Mouse (Mus musculus) hindbrain, embryonic 15.5 days (tissue): Measurements from ENCODE around the gene Tspyl3. TPM values are rescaled to one million over a fixed set of nuclear protein-coding genes. Genes with fewer than 3 reads are reported as not detected.

ENCODE experiments used
- ATAC-seq: fragments of 200-750 bp; cut with Nextera tagmentation; 2 replicates; pipeline ENCODE4 v1.8.0; 2017; ENCODE audit warnings: low read depth, moderate number of reproducible peaks, moderate TSS enrichment; ENCODE audit not compliant: low FRiP score
- H3K27ac ChIP-seq: fragments of 300-500 bp; sonication (generic); replicated peaks from 2 replicates; pipeline ENCODE4 v1.5.1; 2015; ENCODE audit warnings: mild to moderate bottlenecking, inconsistent platforms
- H3K27me3 ChIP-seq: fragments of 300-500 bp; sonication (generic); 2 replicates; pipeline ENCODE4 v1.6.1; 2015; ENCODE audit warnings: control low read depth, inconsistent platforms
- H3K36me3 ChIP-seq: fragments of 300-500 bp; sonication (generic); 2 replicates; pipeline ENCODE4 v1.6.1; 2015; ENCODE audit warnings: control low read depth, inconsistent platforms
- H3K4me1 ChIP-seq: fragments of 300-500 bp; sonication (generic); replicated peaks from 2 replicates; pipeline ENCODE4 v1.6.1; 2015; ENCODE audit warnings: control low read depth, inconsistent platforms
- H3K4me2 ChIP-seq: fragments of 300-500 bp; sonication (generic); 2 replicates; pipeline ENCODE4 v1.6.1; 2015; ENCODE audit warnings: moderate library complexity, mild to moderate bottlenecking, inconsistent platforms
- H3K4me3 ChIP-seq: fragments of 300-500 bp; sonication (generic); 2 replicates; pipeline ENCODE4 v1.5.1; 2015; ENCODE audit warnings: mild to moderate bottlenecking, inconsistent platforms
- H3K9ac ChIP-seq: fragments of 300-500 bp; sonication (generic); 2 replicates; pipeline ENCODE4 v1.6.1; 2015; ENCODE audit warnings: inconsistent platforms
- H3K9me3 ChIP-seq: fragments of 300-500 bp; sonication (generic); 2 replicates; pipeline ENCODE4 v1.6.1; 2016; ENCODE audit warnings: control low read depth, inconsistent platforms
- WGBS: fragments of 180-500 bp; shearing (Covaris S2); methylation state at CpG from one replicate; pipeline ENCODE4 v1.1.7; 2015; 5-methylcytosine and 5-hydroxymethylcytosine counted together
- polyA plus RNA-seq: library from polyadenylated mRNA; unstranded; fragments of >200 nt; fragmentation: Nextera tagmentation; extraction: Ambion mirVana; gene quantifications from 2 replicates; pipeline ENCODE4 v1.2.1, GENCODE M21; 2015

The Tspyl3 gene
- polyA plus RNA-seq, 1 experiment from 2014 or later, result 46.9 TPM

DNA sequence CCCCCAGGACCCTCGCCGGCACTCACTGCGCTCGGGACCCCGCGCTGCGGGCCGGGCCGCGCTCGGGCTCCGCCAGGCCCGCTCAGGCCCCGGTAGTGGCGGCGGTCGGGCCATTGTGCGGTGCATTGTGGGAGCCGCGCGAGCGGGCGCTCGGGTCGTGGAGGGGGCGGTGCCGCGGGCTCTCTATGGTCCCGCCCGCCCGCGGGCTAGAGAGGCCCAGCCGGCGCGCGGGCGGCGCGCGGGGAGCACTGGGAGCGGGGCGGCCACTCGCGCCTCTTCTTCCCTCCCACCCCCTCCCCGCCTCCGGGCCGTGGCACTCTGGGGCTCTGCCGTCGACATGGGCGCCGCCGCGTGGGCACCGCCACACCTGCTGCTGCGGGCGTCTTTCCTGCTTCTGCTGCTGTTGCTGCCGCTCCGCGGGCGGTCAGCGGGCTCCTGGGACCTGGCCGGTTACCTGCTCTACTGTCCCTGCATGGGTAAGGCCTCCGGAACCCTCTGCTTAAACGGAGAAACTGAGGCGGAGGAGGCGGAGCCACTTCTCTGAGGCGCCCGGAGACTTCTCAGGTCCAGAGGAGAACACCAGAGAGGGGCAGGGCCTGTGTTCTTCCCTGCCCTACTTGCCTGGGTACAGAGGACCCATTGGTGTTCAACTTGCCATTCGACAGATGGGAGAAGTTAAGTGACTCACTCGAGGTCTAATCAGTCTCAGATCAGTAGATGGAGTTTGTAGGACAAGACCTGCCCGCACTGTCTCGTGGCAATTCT is 16.2 kb upstream of the Tspyl3 start, which contains the start of the genes Plagl2 and Pofut1:
TSS of gene Plagl2 (minus strand) at position 177 of the 765 bp plus-strand sequence.
TSS of gene Pofut1 (plus strand) at position 284 of the 765 bp plus-strand sequence.
- Histone ChIP-seq H3K4me1 (peaks cover 42% of the 10 kb centered on the region), H3K36me3 (no peaks in the 10 kb centered on the region), H3K9me3 (no peaks in the 10 kb centered on the region), H3K4me3 (peak within 1 kb of the TSS; percentile 99), H3K27me3 (no peaks in the 10 kb centered on the region), H3K9ac (peak within 1 kb of the TSS; percentile 99), H3K27ac (peak within 1 kb of the TSS; percentile 91), H3K4me2 (peak within 1 kb of the TSS; percentile 82)
- peak; percentile 98 for ATAC-seq
- WGBS, result under 1% methylated on average over 63 of the region's 72 CpGs

DNA sequence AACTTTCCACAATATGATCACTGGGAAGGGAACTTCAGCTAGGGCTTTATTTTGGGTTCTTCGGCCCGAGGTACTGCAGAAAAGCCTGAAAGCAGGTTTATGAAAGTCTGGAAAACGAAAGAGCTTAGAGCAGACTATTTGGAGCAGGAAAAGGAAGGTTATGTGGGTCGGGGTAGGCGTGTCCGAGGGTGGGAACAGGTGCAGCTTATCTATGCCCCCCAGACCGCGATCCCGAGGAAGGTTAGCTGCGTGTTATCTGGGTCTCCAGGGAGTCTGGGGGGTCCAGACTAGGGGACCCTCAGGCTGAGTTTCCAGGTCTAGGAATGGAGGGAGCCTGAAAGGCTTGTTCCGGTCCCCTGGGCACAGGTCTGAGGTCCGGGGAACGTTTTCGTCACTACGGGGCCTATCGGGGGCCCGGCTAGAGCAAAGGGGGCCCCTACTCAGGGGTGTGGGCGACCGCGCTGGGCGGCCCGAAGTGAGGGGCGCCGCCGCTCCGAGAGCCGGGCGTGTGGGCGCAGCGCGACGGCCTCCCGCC is 15.5 kb upstream of the Tspyl3 start:
- Histone ChIP-seq H3K4me1 (peaks cover 42% of the 10 kb centered on the region), H3K9ac (peak overlapping the region; percentile 99), H3K9me3 (no peaks in the 10 kb centered on the region), H3K4me3 (peak overlapping the region; percentile 99), H3K36me3 (peaks cover 5% of the 10 kb centered on the region), H3K27me3 (no peaks in the 10 kb centered on the region), H3K27ac (peak overlapping the region; percentile 91), H3K4me2 (peak overlapping the region; percentile 82)
- 2% methylated on average over 27 of the region's 33 CpGs for WGBS
- peak; percentile 42 for ATAC-seq

DNA sequence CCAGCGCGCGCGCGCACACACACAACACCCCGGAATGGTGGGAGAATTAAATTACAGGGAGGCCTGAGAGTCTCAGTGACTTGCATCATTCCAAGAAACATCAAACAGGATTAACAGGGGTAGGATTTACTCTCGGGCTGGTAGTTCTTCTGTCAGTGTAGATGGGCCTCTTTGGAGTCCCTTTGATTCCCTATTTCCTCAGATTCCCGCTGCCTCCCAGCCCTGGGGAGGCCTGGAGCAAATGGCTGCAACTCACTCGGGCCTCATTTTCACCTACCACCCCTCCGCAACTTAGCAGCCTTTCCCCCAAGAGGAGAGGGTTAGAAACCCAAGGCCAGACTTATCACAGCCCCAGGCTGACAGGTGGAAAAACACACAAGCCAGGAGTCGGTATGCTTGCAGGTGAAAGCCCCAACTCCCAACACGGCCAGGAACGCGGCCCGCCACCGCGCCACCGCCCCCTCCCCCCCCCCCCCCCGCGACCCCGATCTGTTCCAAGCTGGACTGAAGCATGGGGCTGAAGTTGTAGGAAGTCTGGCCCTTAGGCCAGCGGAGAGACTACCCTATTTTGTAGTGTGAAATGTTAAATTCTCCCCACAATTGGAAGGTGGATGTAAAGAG is 14.7 kb upstream of the Tspyl3 start:
- ATAC-seq, result no peak
- Histone ChIP-seq H3K27me3 (no peaks in the 10 kb centered on the region), H3K9me3 (no peaks in the 10 kb centered on the region), H3K27ac (0 out of 2 replicates have a peak overlapping the region, but pooled peaks have one; percentile 38), H3K4me2 (peak overlapping the region; percentile 82), H3K4me3 (peak overlapping the region; percentile 99), H3K9ac (peak overlapping the region; percentile 99), H3K36me3 (peaks cover 13% of the 10 kb centered on the region), H3K4me1 (peaks cover 42% of the 10 kb centered on the region)
- WGBS, result 10% methylated on average over 22 of the region's 22 CpGs

DNA sequence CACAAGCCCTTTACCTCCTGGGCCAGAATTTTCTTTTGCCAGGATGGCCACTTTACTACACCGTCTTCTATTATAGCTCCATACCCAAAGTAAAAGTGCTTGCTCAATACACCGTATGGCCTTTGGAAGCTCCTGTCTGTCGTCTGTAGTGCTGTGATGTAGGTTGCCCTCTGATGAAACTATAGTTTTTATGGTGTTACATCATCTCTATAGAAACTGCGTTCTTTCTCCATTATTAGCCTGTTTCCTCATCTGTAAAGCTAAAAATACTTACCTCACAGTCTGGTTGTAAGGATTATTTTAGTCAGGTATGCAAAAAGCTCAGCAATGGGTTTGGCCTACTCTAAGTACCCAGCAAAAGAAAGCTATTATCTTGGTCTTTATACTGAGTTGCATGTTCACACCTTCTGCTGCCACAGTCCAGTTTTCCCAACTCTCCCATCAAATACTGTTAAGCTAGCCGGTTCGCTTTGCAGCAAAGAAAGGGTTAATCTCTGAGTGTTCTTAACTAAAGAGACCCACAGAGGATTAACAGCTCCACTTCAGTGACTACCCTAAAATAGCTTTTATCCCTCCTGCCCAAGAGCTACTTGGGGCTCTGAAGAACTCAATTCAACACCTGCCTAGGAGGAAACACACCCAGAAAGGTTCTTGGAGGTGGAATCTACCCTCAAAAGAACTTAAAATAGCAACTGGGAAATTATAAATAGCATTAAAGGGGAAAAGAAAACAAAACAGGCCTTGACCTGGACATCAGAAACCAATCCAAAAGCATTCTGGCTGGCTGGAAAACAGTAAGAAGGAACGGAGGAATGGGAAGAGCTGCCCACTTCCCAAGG is 14.0 kb upstream of the Tspyl3 start:
- Histone ChIP-seq H3K27me3 (no peaks in the 10 kb centered on the region), H3K36me3 (peaks cover 20% of the 10 kb centered on the region), H3K9ac (peak overlapping the region; percentile 99), H3K27ac (0 out of 2 replicates have a peak overlapping the region, but pooled peaks have one; percentile 15), H3K4me3 (peak overlapping the region; percentile 99), H3K4me1 (peaks cover 42% of the 10 kb centered on the region), H3K9me3 (no peaks in the 10 kb centered on the region), H3K4me2 (peak overlapping the region; percentile 82)
- WGBS, result 70% methylated on average over 7 of the region's 7 CpGs
- no peak for ATAC-seq

DNA sequence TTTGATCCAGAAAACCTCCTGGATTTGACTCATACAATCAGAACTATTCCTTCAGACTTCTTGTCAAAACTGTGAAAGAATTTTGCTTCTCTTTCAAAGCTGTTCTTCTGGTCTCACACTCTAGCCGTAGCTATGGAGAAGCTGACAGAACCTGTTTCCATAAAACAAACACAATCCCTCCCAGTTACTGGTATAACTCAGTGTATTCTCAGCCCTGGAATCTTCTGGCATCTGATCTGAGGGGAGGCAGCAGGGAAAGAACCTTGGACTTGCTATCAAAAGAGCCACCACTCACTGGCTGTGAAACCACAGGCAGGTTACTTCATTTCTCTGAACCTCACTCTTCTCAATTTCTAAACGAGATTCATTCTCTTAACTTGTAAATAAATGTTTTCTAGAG is 13.2 kb upstream of the Tspyl3 start:
- Histone ChIP-seq H3K27me3 (no peaks in the 10 kb centered on the region), H3K4me2 (no peak overlapping the region), H3K4me1 (peaks cover 42% of the 10 kb centered on the region), H3K27ac (no peak overlapping the region), H3K9ac (no peak overlapping the region), H3K36me3 (peaks cover 27% of the 10 kb centered on the region), H3K4me3 (no peak overlapping the region), H3K9me3 (no peaks in the 10 kb centered on the region)
- no peak for ATAC-seq
- WGBS, result 91% methylated on average over 2 of the region's 2 CpGs

DNA sequence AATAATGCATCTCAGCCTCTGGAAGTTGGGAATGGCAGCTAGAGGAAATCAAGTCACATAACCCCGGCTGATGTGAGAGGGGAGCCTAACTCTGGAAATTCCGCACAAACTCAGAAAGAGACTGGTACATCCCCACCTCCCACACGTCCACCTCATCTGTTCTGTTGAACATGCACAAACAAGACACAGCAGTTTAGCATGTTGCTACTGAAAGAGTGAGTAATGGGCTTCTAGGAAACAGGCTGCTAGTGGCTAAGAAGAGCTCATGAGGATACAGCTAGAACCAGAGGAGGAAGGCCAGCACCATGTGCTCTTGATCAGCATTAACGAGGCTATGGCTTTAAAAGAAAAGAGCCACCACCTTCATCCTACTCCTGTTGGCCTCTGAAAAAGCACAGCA is 12.7 kb upstream of the Tspyl3 start:
- WGBS, result 88% methylated on average over 4 of the region's 4 CpGs
- Histone ChIP-seq H3K9ac (no peak overlapping the region), H3K4me1 (peaks cover 42% of the 10 kb centered on the region), H3K4me2 (no peak overlapping the region), H3K27ac (no peak overlapping the region), H3K9me3 (no peaks in the 10 kb centered on the region), H3K4me3 (no peak overlapping the region), H3K36me3 (peaks cover 33% of the 10 kb centered on the region), H3K27me3 (no peaks in the 10 kb centered on the region)
- no peak for ATAC-seq

DNA sequence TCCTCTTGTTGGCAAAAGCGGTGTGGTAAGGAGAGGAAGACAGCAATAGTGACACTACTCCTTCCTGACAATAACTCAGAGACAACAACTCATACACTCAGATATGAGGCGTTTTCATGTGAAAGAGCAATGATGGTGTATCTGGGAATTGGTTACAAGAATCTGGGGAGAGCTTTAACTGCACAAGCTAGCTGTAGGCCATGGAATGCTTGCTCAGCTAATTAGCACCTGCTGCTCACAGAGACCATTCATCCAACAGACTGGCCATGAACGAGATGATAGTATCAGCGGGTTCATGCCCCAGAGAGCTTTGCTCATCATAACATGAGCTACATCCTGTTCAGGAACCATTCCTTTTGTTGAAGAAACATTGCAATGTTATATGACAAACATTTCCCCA is 12.0 kb upstream of the Tspyl3 start:
- Histone ChIP-seq H3K27me3 (no peaks in the 10 kb centered on the region), H3K4me2 (no peak overlapping the region), H3K36me3 (peaks cover 37% of the 10 kb centered on the region), H3K9ac (no peak overlapping the region), H3K27ac (no peak overlapping the region), H3K4me1 (peaks cover 35% of the 10 kb centered on the region), H3K4me3 (no peak overlapping the region), H3K9me3 (no peaks in the 10 kb centered on the region)
- ATAC-seq, result no peak
- WGBS, result 70% methylated on average over 4 of the region's 4 CpGs

DNA sequence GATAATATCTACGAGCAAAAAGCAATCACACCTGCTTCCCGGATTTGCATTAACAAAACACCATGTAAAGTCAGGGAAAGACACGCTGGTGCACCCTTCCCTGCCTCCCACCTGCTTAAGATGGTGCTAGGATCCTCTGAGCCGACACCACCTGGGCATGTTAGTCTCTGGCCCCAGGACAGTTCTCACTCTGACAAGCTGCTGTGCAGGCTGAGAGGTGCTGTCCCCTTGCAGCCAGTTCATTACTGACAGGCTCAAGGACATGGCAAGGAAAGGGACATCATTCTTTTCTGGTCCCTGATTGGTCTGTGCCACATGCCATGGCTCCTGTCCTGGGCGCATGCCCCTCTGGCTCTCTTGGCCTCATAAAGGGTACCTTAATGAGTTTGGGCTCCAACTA is 3.3 kb upstream of the Tspyl3 start:
- H3K36me3 ChIP-seq, result peaks cover 56% of the 10 kb centered on the region
- WGBS, result 89% methylated on average over 5 of the region's 5 CpGs
- ATAC-seq, result no peak
- H3K4me2 ChIP-seq, result no peak overlapping the region
- H3K27ac ChIP-seq, result no peak overlapping the region
- no peak overlapping the region for H3K9ac ChIP-seq
- no peak overlapping the region for H3K4me3 ChIP-seq
- no peaks in the 10 kb centered on the region for H3K9me3 ChIP-seq
- peaks cover 18% of the 10 kb centered on the region for H3K4me1 ChIP-seq
- H3K27me3 ChIP-seq, result no peaks in the 10 kb centered on the region

DNA sequence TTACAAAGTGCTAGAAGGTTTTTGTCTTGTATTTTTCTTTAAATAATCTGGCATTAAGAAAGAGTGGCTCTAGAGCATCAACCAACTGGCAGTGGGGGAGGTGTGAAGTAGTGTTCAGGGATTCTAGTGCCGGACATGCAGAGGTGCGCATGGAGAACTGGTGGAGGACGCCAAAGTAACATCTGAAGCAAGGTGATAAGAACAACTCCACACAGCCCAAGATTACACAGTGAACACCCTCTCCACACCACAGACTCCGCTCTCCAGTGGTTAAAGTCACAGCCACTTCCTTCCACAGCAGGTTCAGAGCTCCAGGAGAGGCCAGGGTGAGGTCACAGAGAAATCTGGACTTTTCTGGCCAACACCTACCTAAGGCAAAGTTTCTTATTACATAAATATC is 2.7 kb upstream of the Tspyl3 start:
- Histone ChIP-seq H3K9ac (no peak overlapping the region), H3K36me3 (peaks cover 51% of the 10 kb centered on the region), H3K4me2 (no peak overlapping the region), H3K27ac (no peak overlapping the region), H3K9me3 (no peaks in the 10 kb centered on the region), H3K4me3 (no peak overlapping the region), H3K4me1 (peaks cover 18% of the 10 kb centered on the region), H3K27me3 (no peaks in the 10 kb centered on the region)
- ATAC-seq, result no peak
- 92% methylated on average over 4 of the region's 4 CpGs for WGBS

DNA sequence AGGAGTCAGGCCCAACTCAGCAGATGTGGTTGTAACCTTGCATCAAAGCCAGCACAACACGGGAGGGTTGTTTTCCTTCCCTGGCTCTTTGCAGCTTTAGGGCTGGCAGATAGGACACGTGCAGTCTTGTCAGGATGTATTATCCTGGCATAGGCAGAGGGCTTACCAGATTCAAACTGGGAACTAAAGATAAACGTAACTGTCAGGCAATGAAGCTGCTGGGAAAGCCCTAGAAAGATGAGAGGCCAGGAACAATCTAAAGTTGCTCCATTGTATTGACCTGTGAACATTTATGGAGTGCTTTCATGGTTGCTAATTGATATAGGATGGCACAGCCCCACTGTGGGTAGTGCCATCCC is 333 bp upstream of the Tspyl3 start:
- no peak; the same call in none of the 2 replicates for ATAC-seq

DNA sequence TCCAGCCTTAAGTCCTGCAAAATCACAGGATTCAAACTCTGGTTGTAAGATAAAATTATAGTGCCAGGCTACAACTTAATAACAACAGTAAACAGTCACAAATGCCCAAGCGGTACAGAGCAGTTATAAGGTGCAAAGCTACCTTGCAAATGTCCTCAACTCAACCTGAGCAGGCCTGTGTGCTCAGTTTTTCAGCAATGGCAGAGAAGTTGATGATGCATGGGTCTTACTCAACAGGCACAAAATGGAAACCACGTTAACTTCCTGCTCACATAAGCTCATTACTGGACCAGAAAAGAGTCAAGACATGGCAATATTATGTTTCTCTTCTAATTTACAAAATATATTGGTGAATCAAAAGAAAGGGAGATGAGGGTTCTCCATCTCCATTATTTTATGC is 2.7 kb downstream of the Tspyl3 start:
- H3K27ac ChIP-seq, result no peak overlapping the region
- no peaks in the 10 kb centered on the region for H3K9me3 ChIP-seq
- no peak overlapping the region for H3K4me2 ChIP-seq
- no peak for ATAC-seq
- WGBS, result 96% methylated on average over 2 of the region's 2 CpGs
- H3K27me3 ChIP-seq, result no peaks in the 10 kb centered on the region
- H3K9ac ChIP-seq, result no peak overlapping the region
- H3K36me3 ChIP-seq, result peaks cover 11% of the 10 kb centered on the region; the same call in 1 of the 2 replicates
- H3K4me1 ChIP-seq, result peaks cover 18% of the 10 kb centered on the region
- H3K4me3 ChIP-seq, result no peak overlapping the region

More for the DNA sequence above, 333 bp upstream of the Tspyl3 start:
- Histone ChIP-seq H3K36me3 (peaks cover 37% of the 10 kb centered on the region), H3K27me3 (no peaks in the 10 kb centered on the region), H3K9me3 (no peaks in the 10 kb centered on the region), H3K4me2 (peak overlapping the region; percentile 78), H3K27ac (peak overlapping the region; percentile 86), H3K4me3 (peak overlapping the region; percentile 63), H3K4me1 (peaks cover 18% of the 10 kb centered on the region), H3K9ac (peak overlapping the region; percentile 87)
- 10% methylated on average over 3 of the region's 3 CpGs for WGBS
